Mouse (Mus musculus): Measurements from ENCODE around the gene Jazf1. TPM values are rescaled to one million over a fixed set of nuclear protein-coding genes. Genes with fewer than 3 reads are reported as not detected.

Jazf1 gene
- polyA plus RNA-seq, 1 experiment = 0.43 TPM

DNA sequence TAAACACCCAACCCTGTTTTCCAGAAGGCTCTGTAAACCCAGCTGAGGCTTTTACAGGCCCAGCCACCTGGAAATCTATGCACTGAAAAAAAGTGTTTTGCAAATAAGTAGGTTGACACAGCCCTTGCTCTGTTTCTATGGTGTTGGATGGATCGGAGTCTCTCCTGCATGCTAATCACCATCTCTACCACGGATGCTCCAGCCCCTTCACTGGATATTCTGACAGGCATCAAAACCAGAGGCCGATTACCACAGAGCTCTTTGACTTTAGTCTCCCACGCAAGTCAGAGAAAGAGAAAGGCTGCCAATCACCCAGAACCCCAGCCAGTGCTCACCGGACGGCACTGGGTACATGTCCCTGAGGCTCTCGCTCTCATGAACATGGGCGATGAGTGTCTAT, 291.4 kb downstream of the Jazf1 start:
- Histone ChIP-seq H3K27me3 (ENCODE audit: control insufficient read depth, insufficient read depth, low read length) (no peaks in the 10 kb centered on the region), H3K4me3 (ENCODE audit: extremely low read depth, insufficient read depth, insufficient read length) (no peak overlapping the region), H3K4me1 (ENCODE audit: control insufficient read depth, insufficient read depth, insufficient read length) (no peaks in the 10 kb centered on the region), H3K36me3 (ENCODE audit: control insufficient read depth, insufficient read depth, low read length) (no peaks in the 10 kb centered on the region), H3K27ac (ENCODE audit: insufficient read depth, low read length) (no peak overlapping the region)
- no peak for TF ChIP-seq POLR2A (IDR thresholded peaks at IDR 0.05; ENCODE audit: low read depth, low read length)
- no peak for TF ChIP-seq CTCF (IDR thresholded peaks at IDR 0.05; ENCODE audit: extremely low read depth, insufficient read depth, insufficient read length, insufficient replicate concordance)
- WGBS = 92% methylated on average over 8 of the region's 8 CpGs
- no peak for DNase-seq (ENCODE audit: low read depth in 1 of 2, low spot score in 2 of 2)

DNA sequence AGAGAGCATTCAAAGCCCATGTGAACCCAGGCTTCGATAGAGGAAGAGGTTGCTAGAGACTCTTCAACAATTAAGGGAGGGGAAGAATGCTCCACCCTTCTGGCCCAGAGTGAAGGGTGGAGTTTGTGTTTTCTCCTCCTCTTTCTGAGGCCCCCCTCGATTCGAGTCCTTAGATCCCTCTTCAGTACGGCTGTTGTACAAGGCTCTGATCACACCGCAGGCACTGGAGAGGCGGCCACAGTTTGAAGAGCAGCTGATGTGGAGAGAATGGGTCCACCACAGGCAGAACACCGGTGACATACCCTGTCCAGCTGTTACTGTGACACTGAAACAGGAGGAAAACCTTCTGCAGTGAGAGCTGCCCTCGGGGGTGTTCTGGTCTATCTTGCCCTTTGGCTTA, 292.5 kb downstream of the Jazf1 start:
- Histone ChIP-seq H3K27ac (ENCODE audit: insufficient read depth, low read length) (no peak overlapping the region), H3K27me3 (ENCODE audit: control insufficient read depth, insufficient read depth, low read length) (no peaks in the 10 kb centered on the region), H3K4me3 (ENCODE audit: extremely low read depth, insufficient read depth, insufficient read length) (no peak overlapping the region), H3K36me3 (ENCODE audit: control insufficient read depth, insufficient read depth, low read length) (no peaks in the 10 kb centered on the region), H3K4me1 (ENCODE audit: control insufficient read depth, insufficient read depth, insufficient read length) (no peaks in the 10 kb centered on the region)
- DNase-seq (ENCODE audit: low read depth in 1 of 2, low spot score in 2 of 2) = no peak
- 61% methylated on average over 8 of the region's 8 CpGs for WGBS
- TF ChIP-seq CTCF (IDR thresholded peaks at IDR 0.05; ENCODE audit: extremely low read depth, insufficient read depth, insufficient read length, insufficient replicate concordance) (no peak), POLR2A (IDR thresholded peaks at IDR 0.05; ENCODE audit: low read depth, low read length) (no peak)

DNA sequence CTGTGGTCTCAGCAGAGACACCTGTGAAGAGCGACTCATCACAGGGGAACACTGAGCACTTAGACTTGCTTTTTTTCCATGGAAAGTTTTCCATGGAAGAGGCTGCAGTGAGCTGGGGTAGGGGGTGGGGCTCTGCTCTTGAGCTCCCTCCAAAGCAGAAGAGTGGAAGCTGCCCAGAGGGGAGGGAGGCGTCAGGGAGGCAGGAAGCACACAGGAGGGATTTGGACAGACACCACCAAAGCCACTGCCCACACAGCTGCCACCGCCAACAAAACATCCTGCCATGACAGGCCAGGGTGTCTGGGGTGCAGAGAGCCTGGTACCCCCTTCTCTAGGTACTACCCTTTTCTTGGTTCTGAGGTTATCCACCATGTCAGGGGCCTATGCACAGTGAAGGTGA, 293.1 kb downstream of the Jazf1 start:
- WGBS = 59% methylated on average over 3 of the region's 3 CpGs
- Histone ChIP-seq H3K4me1 (ENCODE audit: control insufficient read depth, insufficient read depth, insufficient read length) (no peaks in the 10 kb centered on the region), H3K36me3 (ENCODE audit: control insufficient read depth, insufficient read depth, low read length) (no peaks in the 10 kb centered on the region), H3K4me3 (ENCODE audit: extremely low read depth, insufficient read depth, insufficient read length) (no peak overlapping the region), H3K27ac (ENCODE audit: insufficient read depth, low read length) (no peak overlapping the region), H3K27me3 (ENCODE audit: control insufficient read depth, insufficient read depth, low read length) (no peaks in the 10 kb centered on the region)
- DNase-seq (ENCODE audit: low read depth in 1 of 2, low spot score in 2 of 2) = no peak
- TF ChIP-seq POLR2A (IDR thresholded peaks at IDR 0.05; ENCODE audit: low read depth, low read length) (no peak), CTCF (IDR thresholded peaks at IDR 0.05; ENCODE audit: extremely low read depth, insufficient read depth, insufficient read length, insufficient replicate concordance) (no peak)

DNA sequence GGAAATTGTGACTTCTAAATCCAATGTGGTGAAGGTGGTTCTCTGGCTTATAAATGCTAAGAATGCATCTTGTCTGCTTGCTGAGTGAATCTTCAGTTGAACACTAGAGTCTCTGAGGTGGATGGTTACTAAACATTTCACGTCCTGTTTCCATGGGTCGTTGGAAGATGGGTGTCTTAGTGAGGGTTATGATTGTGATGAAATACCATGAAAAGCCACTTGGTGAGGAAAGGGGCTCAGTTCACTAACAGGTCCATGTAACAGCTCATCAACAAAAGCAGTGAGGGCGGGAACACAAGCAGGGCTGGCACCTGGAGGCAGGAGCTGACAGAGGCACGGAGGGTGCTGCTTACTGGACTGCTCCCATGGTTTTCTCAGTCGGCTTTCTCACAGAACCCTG, 295.3 kb downstream of the Jazf1 start:
- TF ChIP-seq CTCF (IDR thresholded peaks at IDR 0.05; ENCODE audit: extremely low read depth, insufficient read depth, insufficient read length, insufficient replicate concordance) (no peak), POLR2A (IDR thresholded peaks at IDR 0.05; ENCODE audit: low read depth, low read length) (no peak)
- H3K27me3 ChIP-seq (ENCODE audit: control insufficient read depth, insufficient read depth, low read length) = no peaks in the 10 kb centered on the region
- peaks cover 6% of the 10 kb centered on the region for H3K36me3 ChIP-seq (ENCODE audit: control insufficient read depth, insufficient read depth, low read length)
- H3K4me3 ChIP-seq (ENCODE audit: extremely low read depth, insufficient read depth, insufficient read length) = no peak overlapping the region
- no peak overlapping the region for H3K27ac ChIP-seq (ENCODE audit: insufficient read depth, low read length)
- 77% methylated on average over 5 of the region's 5 CpGs for WGBS
- no peaks in the 10 kb centered on the region for H3K4me1 ChIP-seq (ENCODE audit: control insufficient read depth, insufficient read depth, insufficient read length)
- DNase-seq (ENCODE audit: low read depth in 1 of 2, low spot score in 2 of 2) = no peak

DNA sequence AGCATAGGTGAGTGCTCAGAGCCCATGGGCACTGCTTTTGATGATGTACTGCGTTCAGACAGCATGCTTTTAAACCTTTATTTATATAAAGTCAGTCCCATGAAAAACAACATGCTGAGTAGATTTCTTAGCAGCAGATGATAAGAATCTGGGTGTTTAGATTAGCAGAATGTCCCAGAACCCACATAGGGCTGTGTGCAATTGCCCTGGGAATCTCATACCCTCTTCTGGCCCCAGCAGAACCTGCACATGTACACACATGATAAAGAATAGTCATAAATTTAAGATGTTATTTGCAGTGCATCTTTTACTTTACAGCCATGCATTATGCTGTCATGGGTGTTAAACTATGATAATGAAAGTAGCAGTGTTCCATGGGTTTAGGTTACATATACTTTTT, 297.6 kb downstream of the Jazf1 start:
- Histone ChIP-seq H3K36me3 (ENCODE audit: control insufficient read depth, insufficient read depth, low read length) (peaks cover 13% of the 10 kb centered on the region), H3K27me3 (ENCODE audit: control insufficient read depth, insufficient read depth, low read length) (no peaks in the 10 kb centered on the region), H3K27ac (ENCODE audit: insufficient read depth, low read length) (no peak overlapping the region), H3K4me3 (ENCODE audit: extremely low read depth, insufficient read depth, insufficient read length) (no peak overlapping the region), H3K4me1 (ENCODE audit: control insufficient read depth, insufficient read depth, insufficient read length) (no peaks in the 10 kb centered on the region)
- WGBS = 83% methylated on average over 1 of the region's 1 CpGs
- TF ChIP-seq CTCF (IDR thresholded peaks at IDR 0.05; ENCODE audit: extremely low read depth, insufficient read depth, insufficient read length, insufficient replicate concordance) (no peak), POLR2A (IDR thresholded peaks at IDR 0.05; ENCODE audit: low read depth, low read length) (no peak)
- DNase-seq (ENCODE audit: low read depth in 1 of 2, low spot score in 2 of 2) = no peak

DNA sequence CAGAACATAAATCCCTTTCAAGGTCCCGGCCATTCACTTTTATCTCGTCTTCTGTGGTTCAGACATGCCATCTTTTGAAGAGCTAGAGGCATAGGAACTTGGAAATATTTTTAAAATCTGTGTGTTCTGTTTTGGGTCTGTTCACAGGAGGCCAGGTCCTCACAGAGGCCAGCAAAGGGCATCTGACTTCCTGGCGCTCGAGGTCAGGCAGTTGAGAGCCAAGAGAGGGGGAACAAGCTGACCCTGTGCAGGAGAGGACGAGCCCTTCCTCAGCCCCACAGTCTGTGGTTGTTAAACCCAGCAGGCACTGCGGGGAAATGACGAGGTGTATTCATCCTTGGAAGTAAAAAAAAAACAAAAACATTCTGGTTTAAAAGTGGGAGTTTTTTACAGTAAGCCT, 303.2 kb downstream of the Jazf1 start:
- TF ChIP-seq CTCF (IDR thresholded peaks at IDR 0.05; ENCODE audit: extremely low read depth, insufficient read depth, insufficient read length, insufficient replicate concordance) = no peak
- TF ChIP-seq POLR2A (IDR thresholded peaks at IDR 0.05; ENCODE audit: low read depth, low read length) = no peak
- Histone ChIP-seq H3K27me3 (ENCODE audit: control insufficient read depth, insufficient read depth, low read length) (no peaks in the 10 kb centered on the region), H3K4me1 (ENCODE audit: control insufficient read depth, insufficient read depth, insufficient read length) (no peaks in the 10 kb centered on the region), H3K27ac (ENCODE audit: insufficient read depth, low read length) (no peak overlapping the region), H3K4me3 (ENCODE audit: extremely low read depth, insufficient read depth, insufficient read length) (no peak overlapping the region), H3K36me3 (ENCODE audit: control insufficient read depth, insufficient read depth, low read length) (peaks cover 32% of the 10 kb centered on the region)
- WGBS = 66% methylated on average over 7 of the region's 7 CpGs
- no peak for DNase-seq (ENCODE audit: low read depth in 1 of 2, low spot score in 2 of 2)

DNA sequence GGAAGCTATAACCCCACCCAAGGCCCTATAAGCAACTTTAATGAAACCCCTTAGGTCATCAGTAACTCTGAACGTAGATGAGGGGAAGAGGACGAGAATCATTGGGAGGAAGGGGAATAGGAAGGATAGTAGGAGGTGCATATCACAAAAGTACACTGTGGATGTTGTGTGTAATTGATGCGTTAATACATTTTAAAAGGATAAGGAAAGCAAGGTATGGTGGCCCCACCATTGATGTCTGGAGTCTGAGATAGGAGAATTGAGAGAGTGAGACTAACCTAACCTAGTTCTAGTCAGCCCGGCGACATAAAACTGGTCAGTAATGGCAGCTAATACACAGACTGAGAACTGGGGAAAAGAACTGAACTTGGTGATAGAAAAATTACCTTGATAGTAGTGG, 315.6 kb downstream of the Jazf1 start:
- H3K27ac ChIP-seq (ENCODE audit: insufficient read depth, low read length) = no peak overlapping the region
- DNase-seq (ENCODE audit: low read depth in 1 of 2, low spot score in 2 of 2) = no peak
- peaks cover 30% of the 10 kb centered on the region for H3K36me3 ChIP-seq (ENCODE audit: control insufficient read depth, insufficient read depth, low read length)
- H3K27me3 ChIP-seq (ENCODE audit: control insufficient read depth, insufficient read depth, low read length) = no peaks in the 10 kb centered on the region
- 96% methylated on average over 5 of the region's 5 CpGs for WGBS
- no peak overlapping the region for H3K4me3 ChIP-seq (ENCODE audit: extremely low read depth, insufficient read depth, insufficient read length)
- TF ChIP-seq POLR2A (IDR thresholded peaks at IDR 0.05; ENCODE audit: low read depth, low read length) (no peak), CTCF (IDR thresholded peaks at IDR 0.05; ENCODE audit: extremely low read depth, insufficient read depth, insufficient read length, insufficient replicate concordance) (no peak)
- H3K4me1 ChIP-seq (ENCODE audit: control insufficient read depth, insufficient read depth, insufficient read length) = no peaks in the 10 kb centered on the region

All from spleen, adult 2 months (tissue).